8 mouse cellular contexts compared by ENCODE assay signal in genomic region chr17:29603283-29603682, GRCm38 (mm10). TPM values are rescaled to one million over a fixed set of nuclear protein-coding genes. Genes with fewer than 3 reads are reported as not detected.
DNase-seq lines count a peak whose midpoint lies in the region; ATAC-seq and TF ChIP-seq lines count a peak whose summit lies in the region.

No protein-coding gene starts in this region.

- no peak for ATAC-seq in megakaryocyte-erythroid progenitor cell, adult 5-6 weeks (replicated peaks; ENCODE audit: low FRiP score, low TSS enrichment, poor library complexity, severe bottlenecking)

- no peak overlapping the region for H3K9ac ChIP-seq in ES-E14 (ENCODE audit: insufficient read depth, low read depth, low read length, poor library complexity, severe bottlenecking)

- H3K9me3 ChIP-seq in ES-E14 (ENCODE audit: control insufficient read depth, insufficient read depth, low read depth, low read length), result no peaks in the 10 kb centered on the region

- peaks cover 9% of the 10 kb centered on the region; the same call in 1 of the 2 replicates for H3K36me3 ChIP-seq in ES-E14 (ENCODE audit: control insufficient read depth, insufficient read depth, low read length, poor library complexity, severe bottlenecking)

- in situ Hi-C loops in ES-E14 (cut with MboI; ENCODE audit: low sequenced_read_pairs in 2 of 2, unreplicated experiment in 2 of 2), result no loop called here

- H3K27ac ChIP-seq in ES-E14 (ENCODE audit: insufficient read depth, low read depth, low read length, poor library complexity, severe bottlenecking), result no peak overlapping the region

- no peak overlapping the region for H3K4me3 ChIP-seq in ES-E14 (ENCODE audit: insufficient read depth in 1 of 2, low read depth in 1 of 2, low read length in 2 of 2, poor library complexity in 1 of 2, severe bottlenecking in 1 of 2)

- DNase-seq in ES-E14 (ENCODE audit: low read depth, low spot score), result peak; percentile 57
- DNase-seq in adrenal gland, postnatal 10 days, result peak; percentile 92
- DNase-seq in embryo, embryonic 11 days, result peak; percentile 79
- peak; percentile 70 to 77 for DNase-seq in gastrocnemius, postnatal 4 days (ENCODE audit: low spot score in 2 of 2)
- peak; percentile 64 to 87 for DNase-seq in layer of hippocampus, adult 18-20 months (ENCODE audit: low spot score in 2 of 2)
- peak; percentile 86 for DNase-seq in lung, postnatal 10 days
- DNase-seq in right cerebral cortex, postnatal 10 days (ENCODE audit: low spot score in 2 of 2), result peak; percentile 82 to 90

- peaks cover 2 to 20% of the 10 kb centered on the region in 2 experiments; a peak in 1 of 4 replicates for H3K4me1 ChIP-seq in ES-E14 (ENCODE audit: control insufficient read depth in 2 of 2, insufficient read depth in 2 of 2, low read length in 2 of 2, poor library complexity in 1 of 2)

TF ChIP-seq in ES-E14, 5 proteins besides CTCF, POLR2A, EP300 and RAD21:
- TF ChIP-seq HCFC1 (IDR thresholded peaks at IDR 0.05; ENCODE audit: borderline replicate concordance, insufficient read depth, low read length) (no peak), CHD2 (IDR thresholded peaks at IDR 0.05; ENCODE audit: low read depth, low read length) (no peak), ZC3H11A (IDR thresholded peaks at IDR 0.05; ENCODE audit: borderline replicate concordance, low read depth, low read length) (peak; percentile 47; the same call in 1 of the 2 replicates)

RNA-seq across cellular contexts. Expression of gene Rnf8, which starts 11.3 kb away (rescaled TPM):
- 30.0 and 37.2 TPM in 2 replicates for total RNA-seq in ES-E14 (2012; rRNA removed)
- total RNA-seq in adrenal gland, postnatal 10 days (2021), result 10 to 100 TPM; 43.1 to 50.7 TPM
- 10 to 100 TPM; 36.3 to 37.6 TPM for total RNA-seq in gastrocnemius, postnatal 4 days (2021)
- total RNA-seq in layer of hippocampus, adult 18-20 months (2021), result 10 to 100 TPM; 46.2 to 47.2 TPM
- 61.3 and 82.3 TPM in 2 replicates for total RNA-seq in megakaryocyte-erythroid progenitor cell, adult 5-6 weeks (2014; fragmentation: Nextera tagmentation)
- total RNA-seq in megakaryocyte-erythroid progenitor cell, adult 5-6 weeks (2017), result 76.0 and 122 TPM in 2 replicates

RNA-seq across cellular contexts. Expression of gene Gm28043, which starts 11.4 kb away (rescaled TPM):
- 8.6 and 10.2 TPM in 2 replicates for total RNA-seq in ES-E14 (2012; rRNA removed)
- total RNA-seq in adrenal gland, postnatal 10 days (2021), result 1 to 10 TPM; 2.3 to 4.6 TPM
- 1 to 10 TPM; 1.7 to 2.6 TPM for total RNA-seq in gastrocnemius, postnatal 4 days (2021)
- 1 to 10 TPM; 3.0 to 3.2 TPM for total RNA-seq in layer of hippocampus, adult 18-20 months (2021)
- total RNA-seq in megakaryocyte-erythroid progenitor cell, adult 5-6 weeks (2014; fragmentation: Nextera tagmentation), result 5.9 and 8.2 TPM in 2 replicates
- 4.0 and 8.2 TPM in 2 replicates for total RNA-seq in megakaryocyte-erythroid progenitor cell, adult 5-6 weeks (2017)

RNA-seq across cellular contexts. Expression of gene Tmem217, which starts 51.1 kb away (rescaled TPM):
- total RNA-seq in ES-E14 (2012; rRNA removed), result 0.31 and 0.53 TPM in 2 replicates
- total RNA-seq in adrenal gland, postnatal 10 days (2021), result not detected
- total RNA-seq in gastrocnemius, postnatal 4 days (2021), result not detected
- not detected for total RNA-seq in layer of hippocampus, adult 18-20 months (2021)
- total RNA-seq in megakaryocyte-erythroid progenitor cell, adult 5-6 weeks (2014; fragmentation: Nextera tagmentation), result not detected in 2 replicates
- not detected in 2 replicates for total RNA-seq in megakaryocyte-erythroid progenitor cell, adult 5-6 weeks (2017)

RNA-seq across cellular contexts. Expression of gene Tbc1d22b, which starts 53.7 kb away (rescaled TPM):
- 8.3 and 8.6 TPM in 2 replicates for total RNA-seq in ES-E14 (2012; rRNA removed)
- total RNA-seq in adrenal gland, postnatal 10 days (2021), result 10 to 100 TPM; 19.7 to 20.3 TPM
- total RNA-seq in gastrocnemius, postnatal 4 days (2021), result 10 to 100 TPM; 10.2 to 11.3 TPM
- total RNA-seq in layer of hippocampus, adult 18-20 months (2021), result 10 to 100 TPM; 37.8 to 41.4 TPM
- total RNA-seq in megakaryocyte-erythroid progenitor cell, adult 5-6 weeks (2014; fragmentation: Nextera tagmentation), result 15.0 TPM in 2 replicates
- 3.7 and 4.6 TPM in 2 replicates for total RNA-seq in megakaryocyte-erythroid progenitor cell, adult 5-6 weeks (2017)

RNA-seq across cellular contexts. Expression of gene Gm17657, which starts 53.8 kb away (rescaled TPM):
- total RNA-seq in ES-E14 (2012; rRNA removed), result 18.3 TPM in 2 replicates
- not detected for total RNA-seq in adrenal gland, postnatal 10 days (2021)
- not detected for total RNA-seq in gastrocnemius, postnatal 4 days (2021)
- total RNA-seq in layer of hippocampus, adult 18-20 months (2021), result not detected
- not detected in 2 replicates for total RNA-seq in megakaryocyte-erythroid progenitor cell, adult 5-6 weeks (2014; fragmentation: Nextera tagmentation)
- not detected in 2 replicates for total RNA-seq in megakaryocyte-erythroid progenitor cell, adult 5-6 weeks (2017)
